Mouse (Mus musculus) heart, postnatal 4 days (tissue): ENCODE data around the gene Lrrc20. TPM values are rescaled to one million over a fixed set of nuclear protein-coding genes. Genes with fewer than 3 reads are reported as not detected.
"Not testable (repeated sequence)": the region's sequence is repeated elsewhere in the genome, so short reads cannot be mapped to it uniquely, and the experiment has no call there.

Experiments used
- DNase-seq: peaks from one replicate; pipeline ENCODE4 v3.0.0; 2021
- total RNA-seq, 2 experiments: library from RNA; stranded (reverse); gene quantifications; 2 replicates each; pipeline ENCODE4 v1.2.3; 2021

Lrrc20 gene
- total RNA-seq, result 10 to 100 TPM; 16.4 to 17.1 TPM

DNA sequence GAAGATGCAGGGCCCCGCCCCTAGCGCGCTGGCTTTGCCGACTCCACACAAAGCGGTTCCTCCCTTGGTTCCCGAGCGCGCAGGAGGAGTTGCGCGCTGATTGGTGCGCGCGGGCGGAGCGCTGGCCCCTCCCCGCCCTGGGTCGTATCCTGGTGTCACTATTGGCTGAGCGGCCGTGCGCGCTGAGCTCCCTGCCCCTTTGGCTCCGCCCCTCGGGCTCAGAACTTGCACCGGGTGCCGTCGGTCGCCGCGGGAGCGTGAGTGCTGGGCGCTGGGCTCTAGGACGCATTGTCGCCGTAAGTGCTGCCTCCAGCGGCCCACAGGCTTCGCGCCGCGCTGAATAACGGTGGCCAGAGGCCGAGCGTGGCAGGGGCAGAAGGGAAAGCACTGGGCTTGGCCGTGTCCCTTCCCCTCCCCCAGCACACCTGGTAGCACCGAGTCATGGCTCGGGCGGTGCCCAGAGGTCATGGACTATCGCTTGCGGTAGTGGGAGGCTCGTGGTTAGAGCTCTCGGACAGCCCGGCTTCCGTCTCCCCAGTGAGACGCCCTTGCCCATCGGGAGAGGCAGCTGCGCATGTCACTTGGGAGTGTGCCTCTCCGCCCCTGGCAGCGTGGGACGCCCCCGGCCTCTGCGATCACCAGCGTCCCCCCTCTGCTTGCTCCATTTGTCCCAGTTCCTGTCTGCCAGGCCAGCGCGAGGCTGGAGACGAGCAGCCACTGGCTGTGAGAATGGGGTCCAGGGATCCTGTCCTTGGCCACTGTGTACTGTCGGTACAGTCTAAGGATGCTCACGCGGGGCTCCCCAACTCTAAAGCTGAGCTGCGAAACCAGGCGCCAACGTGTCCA is at the start of gene Lrrc20:
Lrrc20 (plus strand) TSS at position 208 of the 846 bp plus-strand sequence.
- DNase-seq, result peak; percentile 93

DNA sequence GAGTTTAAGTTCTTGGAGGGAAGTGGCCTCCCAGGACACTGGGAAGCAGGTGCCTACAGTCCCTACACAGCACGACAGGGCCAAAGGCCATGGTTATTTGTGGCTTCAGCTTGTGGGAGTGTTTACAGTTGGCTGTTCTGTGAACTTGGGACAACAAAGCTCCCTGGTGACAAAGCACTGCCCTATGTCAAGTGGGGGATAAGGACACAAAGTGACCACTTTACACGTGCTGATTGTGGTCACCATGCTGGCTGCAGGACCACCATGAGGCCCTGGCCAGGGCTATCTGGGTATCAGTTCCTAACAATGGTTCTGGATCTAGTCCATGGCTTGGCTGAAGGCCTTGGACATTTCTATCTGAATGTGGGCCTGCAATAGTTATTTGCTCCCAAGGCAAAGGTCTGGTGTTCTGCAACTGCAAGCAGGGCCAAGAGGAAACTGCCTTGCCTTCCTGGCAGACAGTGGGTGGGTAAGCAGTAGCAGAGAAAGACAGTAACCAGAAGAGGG is 49.3 kb upstream of the Lrrc20 start:
- DNase-seq, result peak; percentile 71

DNA sequence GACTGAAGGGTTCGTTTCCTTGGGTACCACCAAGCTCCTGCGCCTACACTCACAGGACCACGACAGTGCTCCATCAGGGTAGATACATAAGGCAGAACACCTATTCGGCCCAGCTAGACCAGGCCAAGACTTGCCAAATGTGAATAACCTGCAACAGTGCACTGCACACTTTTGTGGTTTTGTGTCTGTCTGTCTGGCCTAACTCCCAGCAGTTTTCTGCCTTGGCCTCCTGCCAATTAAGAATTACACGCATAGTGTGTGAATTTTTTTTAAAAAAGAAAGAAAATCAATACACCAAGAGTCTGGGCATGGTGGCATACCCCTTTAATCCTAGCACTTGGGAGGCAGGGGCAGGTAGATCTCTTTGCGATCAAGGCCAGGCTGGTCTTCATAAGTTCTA is 47.6 kb upstream of the Lrrc20 start:
- DNase-seq, result no peak

DNA sequence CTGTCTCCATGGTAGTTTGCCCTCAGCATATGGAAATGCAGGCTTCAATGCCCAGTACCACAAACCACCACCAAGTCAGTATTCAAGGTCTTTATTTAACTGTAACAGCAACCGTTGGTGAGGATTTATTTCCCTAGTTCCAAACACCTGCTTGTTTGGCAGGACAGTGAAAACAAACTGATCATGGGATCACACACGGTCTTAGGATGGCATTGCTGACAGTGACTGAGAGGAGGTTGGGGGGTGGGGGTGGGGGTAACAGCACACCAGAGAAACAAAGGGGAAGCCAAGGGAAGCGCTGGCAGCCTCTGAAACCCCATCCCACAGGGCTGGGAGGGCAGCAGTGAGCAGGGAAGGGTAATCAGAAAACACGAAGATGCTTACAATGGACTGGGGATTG is 47.2 kb upstream of the Lrrc20 start:
- DNase-seq, result no peak

DNA sequence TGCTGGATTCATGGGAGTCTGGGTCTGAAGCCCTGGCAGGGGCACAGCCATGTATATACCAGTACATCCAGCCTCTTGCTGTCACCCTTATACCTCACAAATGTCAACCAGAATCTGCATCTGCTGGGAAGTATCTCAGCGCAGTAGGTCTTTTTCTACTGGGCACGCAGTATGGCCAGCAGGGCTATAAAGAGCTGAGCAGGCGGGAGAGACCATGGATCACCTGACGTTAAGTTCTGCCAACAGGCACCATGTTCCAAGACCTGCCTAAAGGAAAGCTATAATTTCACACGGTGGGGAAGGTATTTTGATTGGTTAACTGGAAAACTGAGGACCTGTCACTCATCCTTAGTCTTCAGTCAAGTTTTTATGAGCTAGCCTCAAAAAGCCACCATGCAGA is 46.6 kb upstream of the Lrrc20 start:
- no peak for DNase-seq

DNA sequence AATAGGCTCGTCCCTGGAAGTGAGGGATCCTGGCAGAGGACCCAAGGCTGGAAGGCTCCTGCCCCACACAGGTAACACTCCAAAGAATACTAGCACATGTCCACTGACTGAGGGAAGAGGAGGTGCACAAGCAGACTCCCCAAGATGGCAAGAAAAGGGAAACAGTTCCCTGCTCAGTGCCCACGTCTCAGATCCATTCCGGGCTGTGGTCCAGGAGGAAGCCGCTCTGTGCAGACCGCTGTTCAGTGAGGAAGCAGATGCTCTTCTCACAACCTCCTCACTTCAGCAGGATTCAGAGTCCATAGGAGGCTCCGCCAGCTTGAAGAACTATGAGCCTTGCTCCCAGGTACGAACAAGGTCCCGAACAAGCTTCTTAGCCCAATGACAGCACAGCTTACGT is 44.2 kb upstream of the Lrrc20 start:
- no peak for DNase-seq

DNA sequence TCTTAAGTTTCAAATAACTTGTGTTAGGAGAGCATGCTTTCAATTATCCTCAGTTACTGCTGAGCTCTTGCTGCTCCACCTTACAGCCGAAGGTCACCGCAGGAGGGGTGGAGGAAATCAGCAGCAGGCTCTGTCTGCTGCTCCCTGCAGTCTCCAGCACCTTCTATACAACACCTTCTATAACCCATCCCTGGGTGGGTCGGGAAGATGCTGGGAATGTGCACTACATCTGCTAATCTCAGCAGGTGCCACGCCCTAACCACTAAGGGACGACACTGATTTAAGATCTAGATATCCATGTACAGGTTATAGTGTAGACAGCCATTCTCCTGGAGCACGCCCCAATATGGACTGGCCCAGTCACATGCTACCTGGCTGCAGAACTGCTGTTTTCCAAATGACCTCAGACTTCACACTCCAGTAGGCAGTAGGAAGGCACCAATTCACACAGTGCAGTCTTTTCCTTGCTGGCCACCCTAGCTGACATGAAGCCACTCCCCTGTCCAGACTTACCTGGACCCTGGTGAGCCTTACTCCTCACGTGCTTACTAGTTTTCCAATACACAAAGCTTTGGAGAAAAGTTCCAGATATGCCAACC is 35.3 kb upstream of the Lrrc20 start:
- no peak for DNase-seq

DNA sequence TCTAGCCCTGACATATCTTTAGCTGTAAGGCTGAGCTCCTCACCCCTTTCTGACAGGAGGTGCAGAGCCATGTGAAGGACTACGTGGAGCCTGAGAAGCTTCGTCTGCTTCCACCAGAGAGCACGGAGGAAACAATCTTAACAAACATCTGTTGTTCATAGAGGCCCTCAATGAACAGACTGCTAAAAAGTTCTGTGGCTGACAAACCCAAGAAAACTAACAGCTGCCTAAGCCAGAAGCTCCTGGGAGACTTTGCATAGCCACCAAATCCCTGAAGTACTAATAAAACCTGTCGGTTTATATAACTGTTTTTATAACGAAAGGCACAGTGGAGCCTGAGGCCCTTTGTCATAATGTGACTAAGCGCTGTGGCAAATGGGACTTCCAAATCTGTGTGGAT is 32.1 kb upstream of the Lrrc20 start:
- no peak for DNase-seq

DNA sequence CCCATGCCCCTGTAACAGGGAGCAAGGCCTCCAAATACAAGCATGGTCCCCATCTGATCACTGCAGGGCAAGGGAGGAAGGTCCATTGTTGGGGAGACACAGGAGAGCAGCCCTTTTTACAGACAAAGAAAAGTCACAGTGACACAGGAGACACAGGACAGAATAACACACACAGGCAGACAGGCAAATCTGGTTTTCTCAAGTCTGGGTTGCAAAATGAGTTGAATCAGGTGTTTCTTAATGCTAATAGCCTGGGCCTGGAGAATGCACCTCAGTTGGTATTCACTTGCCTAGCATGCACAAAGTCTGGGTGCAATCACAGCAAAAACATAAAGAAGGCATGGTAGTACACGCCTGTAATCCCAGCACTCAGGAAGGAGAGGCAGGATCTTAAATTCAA is 31.7 kb upstream of the Lrrc20 start:
- no peak for DNase-seq

DNA sequence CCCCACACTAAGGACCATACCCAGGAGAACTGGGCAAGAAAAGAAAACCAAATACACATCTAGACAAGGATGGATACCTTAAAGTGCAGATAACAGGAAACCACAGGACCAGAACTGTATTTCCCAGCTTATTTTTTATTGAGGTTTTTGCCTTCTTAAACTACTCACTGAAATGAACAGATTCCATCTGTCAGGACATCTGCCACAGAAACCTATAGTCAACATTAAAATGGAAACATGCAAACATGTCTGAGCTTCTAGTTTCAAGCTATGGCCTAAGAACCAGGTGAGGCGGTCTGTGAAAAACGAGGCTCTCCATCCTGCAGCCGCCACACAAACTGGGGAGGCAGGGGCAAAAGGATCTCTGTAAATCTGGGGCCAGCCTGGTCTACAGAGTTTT is 30.6 kb upstream of the Lrrc20 start:
- no peak for DNase-seq

DNA sequence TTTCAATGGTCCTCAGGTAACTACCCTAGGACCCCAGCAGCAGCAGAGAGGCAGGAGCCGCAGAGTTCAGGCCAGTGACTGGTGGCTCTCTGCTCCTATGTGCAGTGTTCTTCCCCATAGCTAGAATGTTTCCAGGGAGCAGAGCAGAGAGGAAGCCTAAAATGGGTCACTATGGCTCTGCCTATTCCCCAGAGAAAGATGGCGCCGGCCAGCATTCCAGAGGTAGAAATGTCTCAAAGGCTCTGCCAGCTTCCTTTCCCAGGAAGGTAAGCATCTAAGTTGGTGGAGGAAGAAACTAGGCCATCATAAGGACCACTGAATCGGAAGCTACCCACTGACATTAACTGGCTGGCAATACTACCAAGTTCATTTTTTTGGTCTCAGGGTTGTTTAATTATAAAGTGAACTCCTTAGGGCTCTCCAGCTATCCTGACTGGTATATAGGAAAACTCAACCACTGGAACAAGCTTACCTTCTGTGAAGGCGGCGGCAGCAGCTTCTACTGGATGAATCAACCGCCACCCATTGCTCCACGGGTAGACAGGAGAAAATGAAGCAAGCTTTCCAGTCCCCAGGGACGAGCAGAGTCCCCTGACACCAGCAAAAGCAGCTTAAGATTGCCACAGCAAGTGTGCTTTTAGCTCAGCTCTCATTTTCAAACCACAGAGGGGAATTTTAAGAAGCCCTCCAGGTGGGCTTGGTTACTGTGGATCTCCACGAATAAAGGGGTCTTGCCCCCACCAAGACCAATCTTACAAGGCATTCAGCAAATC is 27.8 kb upstream of the Lrrc20 start:
- DNase-seq, result no peak

DNA sequence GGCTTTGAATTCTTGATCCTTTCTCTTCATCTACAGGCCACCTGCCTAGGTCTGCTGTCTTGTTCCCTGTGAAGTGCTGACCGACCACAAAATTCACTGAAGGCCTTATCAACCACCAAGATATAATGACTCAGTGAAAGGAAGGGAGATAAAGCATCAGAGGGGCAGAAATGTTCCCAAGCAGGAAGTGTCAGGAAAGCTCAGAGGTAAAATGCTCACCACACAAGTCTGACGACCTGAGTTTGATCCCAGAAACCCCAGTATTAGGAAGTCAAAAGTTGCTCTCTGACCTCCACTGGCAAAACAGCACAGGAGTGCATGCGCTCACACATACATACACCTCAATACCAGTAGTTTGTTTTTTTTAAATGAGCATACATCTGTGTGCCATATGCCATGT is 26.8 kb upstream of the Lrrc20 start:
- DNase-seq, result no peak

DNA sequence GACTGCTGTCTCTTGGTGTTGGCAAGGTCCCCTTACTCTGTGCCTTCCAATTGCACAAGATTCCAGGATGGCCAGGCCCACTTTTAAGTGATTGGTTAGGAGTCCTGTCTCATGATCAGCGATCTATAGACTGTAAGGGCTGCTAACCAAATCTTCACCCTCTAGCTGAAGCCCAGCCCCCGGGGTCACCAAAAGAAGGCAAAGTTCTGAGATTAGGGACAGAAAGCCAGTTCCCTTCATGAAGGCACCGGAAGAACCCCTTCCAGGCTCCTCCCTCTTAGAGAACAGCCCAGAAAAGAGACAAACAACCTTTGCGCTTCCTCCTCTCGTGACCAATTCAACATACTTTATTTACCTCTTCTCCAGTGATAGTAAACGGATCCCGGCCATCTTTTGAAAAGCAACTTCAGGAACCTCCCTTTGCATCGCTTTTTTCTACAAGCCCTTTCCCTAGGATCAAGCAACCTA is 24.1 kb upstream of the Lrrc20 start:
- DNase-seq, result peak; percentile 29

DNA sequence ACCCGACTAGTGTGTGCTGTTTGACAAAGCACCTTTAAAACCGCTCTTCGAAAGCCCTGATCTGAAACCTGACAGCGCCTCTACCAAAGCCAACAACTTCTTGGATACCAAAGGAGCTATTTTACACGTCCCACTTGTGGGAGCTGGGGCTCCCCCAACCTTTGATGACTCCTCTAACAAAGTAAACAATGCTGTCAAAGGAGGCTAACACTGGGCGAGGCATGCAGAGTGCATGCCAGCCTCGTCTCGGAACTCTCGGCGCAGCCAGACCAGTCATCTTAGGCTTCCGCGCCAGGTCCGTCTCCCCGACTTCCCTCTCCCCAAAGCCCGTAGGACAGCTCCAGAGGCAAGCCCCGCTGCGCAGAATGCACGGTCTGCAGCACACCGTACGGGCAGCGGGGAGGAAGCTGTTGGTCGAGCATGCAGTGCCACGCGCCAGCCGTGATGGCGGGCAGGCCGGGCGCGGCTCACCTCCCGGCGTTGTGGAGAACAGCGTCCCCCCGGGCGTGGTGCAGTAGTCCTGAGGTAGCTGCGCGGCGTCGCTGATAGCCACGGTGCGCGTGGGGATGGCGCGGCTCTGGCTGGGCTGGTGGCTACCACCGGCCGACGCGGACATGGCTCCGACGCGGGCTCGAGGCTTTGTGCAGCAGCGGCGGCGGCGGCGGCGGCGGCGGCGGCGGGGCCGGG is 23.5 kb upstream of the Lrrc20 start:
- DNase-seq, result peak; percentile 50

DNA sequence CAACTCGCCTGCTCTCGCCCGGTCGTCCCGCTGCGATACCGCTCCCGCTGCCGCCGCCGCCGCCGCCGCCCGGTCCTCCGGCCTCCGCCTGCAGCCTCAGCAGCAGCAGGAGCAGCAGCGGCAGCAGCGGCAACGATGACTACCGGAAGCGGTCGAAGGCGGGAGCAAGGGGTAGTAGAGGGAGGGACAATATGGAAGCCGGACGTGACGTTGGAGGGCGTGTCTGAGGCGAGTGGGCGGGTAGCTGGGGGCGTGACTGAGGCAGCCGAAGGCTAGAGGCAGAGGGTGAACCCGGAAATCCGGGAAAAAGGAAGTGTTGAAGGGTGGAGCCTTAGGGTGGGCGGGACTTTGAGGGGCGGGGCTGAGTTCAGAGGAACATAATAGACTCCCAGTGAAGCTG is 23.0 kb upstream of the Lrrc20 start, which contains the start of gene Eif4ebp2:
Eif4ebp2 (minus strand) TSS at position 17 of the 400 bp plus-strand sequence.
- DNase-seq, result peak; percentile 99

DNA sequence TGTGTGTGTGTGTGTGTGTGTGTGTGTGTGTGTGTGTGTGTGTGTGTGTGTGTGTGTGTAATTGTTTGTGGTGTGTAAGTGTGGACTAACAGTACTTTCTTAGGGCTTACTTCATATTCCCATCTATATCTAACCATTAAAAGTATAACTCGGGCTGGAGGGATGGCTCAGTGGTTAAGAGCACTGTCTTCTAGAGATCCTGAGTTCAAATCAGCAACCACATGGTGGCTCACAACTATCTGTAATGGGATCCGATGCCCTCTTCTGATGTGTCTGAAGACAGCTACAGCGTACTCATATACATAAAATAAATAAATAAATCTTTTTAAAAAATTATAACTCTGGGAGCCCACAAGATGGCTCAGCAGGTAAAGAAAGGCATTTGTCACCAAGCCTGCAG is 22.4 kb upstream of the Lrrc20 start:
- DNase-seq, result not testable (repeated sequence)

DNA sequence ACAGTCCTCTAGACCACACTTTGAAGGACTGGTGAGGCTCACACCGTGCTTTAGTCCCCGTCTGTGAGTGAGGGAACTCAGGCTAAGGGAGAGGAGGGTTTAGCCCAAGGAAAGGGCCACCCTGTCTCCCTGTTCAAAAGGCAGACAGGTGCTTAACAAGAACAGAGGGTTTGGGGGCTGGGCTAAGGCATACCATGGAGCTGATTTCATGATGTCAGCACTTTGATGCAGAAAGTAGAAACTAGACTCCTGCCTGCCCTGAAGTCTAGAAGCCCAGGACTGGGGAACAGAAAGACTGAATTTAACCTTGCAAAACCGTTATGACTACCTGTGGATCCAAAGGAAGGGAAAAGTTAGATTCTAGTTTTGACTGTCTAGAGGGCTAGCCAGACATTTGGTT is 18.4 kb upstream of the Lrrc20 start:
- no peak for DNase-seq

DNA sequence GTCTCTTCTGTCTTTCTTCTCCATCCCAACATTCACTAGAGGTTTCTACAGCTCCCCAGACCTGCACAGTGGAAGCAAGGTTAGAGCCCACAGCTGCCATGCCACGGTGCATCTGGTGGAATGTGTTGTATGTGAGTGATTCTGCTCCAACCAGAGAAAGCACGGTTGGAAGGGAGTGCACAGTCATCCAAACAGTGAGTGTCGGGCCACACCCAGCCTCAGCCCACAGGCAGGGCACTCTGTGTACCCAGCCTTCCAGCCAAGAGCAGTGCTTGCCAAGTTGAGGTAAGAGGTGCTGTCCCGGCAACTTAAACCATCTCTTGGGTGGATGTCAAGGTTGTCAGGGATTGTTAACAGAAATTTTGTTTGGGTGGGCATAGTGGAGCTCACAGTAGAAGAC is 10.6 kb upstream of the Lrrc20 start:
- no peak for DNase-seq

DNA sequence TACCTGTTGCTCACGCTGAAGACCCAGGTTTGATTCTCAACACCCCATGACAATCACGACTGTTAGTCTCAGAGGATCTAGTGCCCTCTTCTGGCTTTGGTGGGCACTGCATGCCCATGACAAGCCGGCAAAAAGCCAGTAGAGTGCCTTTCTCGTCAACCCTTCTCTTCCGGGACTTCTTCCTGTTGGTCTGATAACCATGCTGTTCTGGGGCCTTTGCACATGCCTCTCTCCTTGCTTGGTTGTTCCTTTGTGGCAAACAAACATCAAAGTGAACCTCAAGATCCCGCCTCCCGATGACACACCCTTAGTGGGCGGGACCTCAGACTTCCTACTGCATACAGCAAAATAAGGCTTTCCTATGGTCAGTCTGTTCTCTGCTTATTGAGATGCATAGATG is 9.4 kb upstream of the Lrrc20 start:
- DNase-seq, result peak; percentile 41

DNA sequence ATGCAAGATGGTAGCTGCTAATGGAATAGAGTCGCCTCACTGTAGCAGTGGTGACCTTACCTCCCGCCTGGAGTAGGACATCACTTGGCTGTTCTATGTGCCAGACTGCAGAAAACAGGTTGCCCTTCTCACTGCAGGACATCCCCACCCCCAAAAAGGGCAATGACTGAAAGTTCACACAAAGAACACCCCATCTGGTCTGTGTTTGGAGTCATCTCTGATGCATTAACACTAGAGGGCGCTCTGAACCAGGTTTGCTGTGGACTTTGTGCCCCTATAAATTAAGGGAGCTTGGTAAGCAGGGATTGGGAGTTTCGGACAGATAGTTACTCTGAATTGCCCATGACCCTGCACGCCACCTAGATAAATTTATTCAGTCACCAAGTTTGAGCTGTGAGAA is 8.7 kb upstream of the Lrrc20 start:
- DNase-seq, result peak; percentile 33

DNA sequence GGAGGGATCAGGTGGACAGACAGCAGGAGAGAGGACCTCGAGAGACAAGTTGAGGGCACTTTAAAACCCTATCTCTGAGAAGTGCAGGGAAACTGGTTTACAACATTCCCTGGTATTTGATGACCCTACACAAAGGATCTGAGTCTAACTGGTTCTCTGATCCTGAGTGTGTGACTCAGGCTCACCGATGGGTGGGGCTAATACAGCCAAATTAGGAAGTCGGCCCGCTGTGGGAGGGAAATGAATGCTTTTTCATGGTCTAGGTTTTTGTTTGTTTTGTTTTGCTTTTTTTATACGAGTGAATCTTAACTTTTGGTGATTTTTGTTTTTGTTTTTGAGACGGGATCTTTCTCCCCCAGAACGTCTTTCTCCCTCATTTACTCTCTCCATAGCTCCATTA is 6.7 kb upstream of the Lrrc20 start:
- DNase-seq, result no peak

DNA sequence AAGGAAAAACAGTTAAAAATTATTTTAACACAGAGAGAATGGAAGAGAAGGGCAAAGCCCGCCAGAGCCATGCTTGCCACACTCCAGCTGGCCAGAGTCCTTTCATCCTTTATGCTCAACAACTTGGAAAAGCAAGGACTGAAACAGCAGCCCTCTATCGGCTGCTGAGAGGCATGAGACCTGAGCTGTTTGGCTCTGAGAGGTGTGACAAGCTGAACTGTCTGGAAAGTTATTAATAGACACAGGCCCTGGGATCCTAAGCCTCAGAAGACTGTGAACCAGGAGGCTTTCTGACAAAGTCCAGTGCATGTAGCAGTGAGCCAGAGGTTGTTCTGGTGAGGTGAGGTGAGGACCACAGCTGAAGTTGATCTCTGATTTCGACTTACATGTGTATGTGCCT is 2.0 kb upstream of the Lrrc20 start:
- peak; percentile 44 for DNase-seq
